In genomic region chr19:56367778-56368177, GRCm38 (mm10) we compare ENCODE assay signal across 30 mouse cellular contexts. TPM values are rescaled to one million over a fixed set of nuclear protein-coding genes. Genes with fewer than 3 reads are reported as not detected.
DNase-seq lines count a peak whose midpoint lies in the region; ATAC-seq lines count a peak whose summit lies in the region.
"Had no signal": no experiment of that assay in that cellular context is flagged by ENCODE, and none has a peak within 500 bp of the region (broad histone marks: within the 10 kb centered on the region; RNA-seq: fewer than 3 reads in every experiment).

No protein-coding gene starts in this region.

- H3K27ac ChIP-seq in lung, embryonic 16.5 days (ENCODE audit: low read length): no peak overlapping the region
- H3K27ac ChIP-seq in stomach, embryonic 15.5 days: peak overlapping the region; percentile 55; the same call in 1 of the 2 replicates
- H3K27ac ChIP-seq: embryonic facial prominence, embryonic 12.5 days; hindbrain, embryonic 12.5 days; layer of hippocampus, adult 2 months; limb, embryonic 12.5 days; macrophage; midbrain, embryonic 15.5 days; neural tube, embryonic 13.5 days had no signal

- 70% methylated on average over 7 of the region's 7 CpGs for WGBS in lung, embryonic 16.5 days
- WGBS in stomach, embryonic 15.5 days: 54% methylated on average over 7 of the region's 7 CpGs

- H3K27me3 ChIP-seq in lung, embryonic 16.5 days (ENCODE audit: control insufficient read depth, insufficient read depth, low read depth, low read length): no peaks in the 10 kb centered on the region
- H3K27me3 ChIP-seq in stomach, embryonic 15.5 days (replicated peaks): no peaks in the 10 kb centered on the region
- H3K27me3 ChIP-seq: CH12.LX; embryonic facial prominence, embryonic 12.5 days; heart, embryonic 12.5 days; hindbrain, embryonic 12.5 days; midbrain, embryonic 15.5 days; neural tube, embryonic 13.5 days had no signal

- peak; percentile 14 to 39 for DNase-seq in frontal cortex, postnatal 36 days (ENCODE audit: low spot score in 2 of 2)
- no peak for DNase-seq in frontal cortex, postnatal 25 days (ENCODE audit: low spot score in 2 of 2)
- DNase-seq in lung, adult 18-20 months: no peak
- DNase-seq in NIH3T3 (ENCODE audit: low read depth): peak; percentile 66
- no peak for DNase-seq in thymus, postnatal 36 days
- no peak for DNase-seq in spleen, postnatal 36 days (ENCODE audit: low spot score in 2 of 2)
- DNase-seq: adrenal gland, adult 8-10 months; cerebellum, adult 18-20 months; cerebellum, postnatal 25 days; forebrain, postnatal 0 days; gastrocnemius, postnatal 10 days; kidney, adult 2 months; kidney, postnatal 25 days; liver, postnatal 0 days; right cerebral cortex, postnatal 4 days; thymus, adult 2 months had no signal

- peak; percentile 31; the same call in 1 of the 2 replicates for ATAC-seq in lung, embryonic 16.5 days (ENCODE audit: low read depth)
- ATAC-seq in stomach, embryonic 15.5 days (ENCODE audit: insufficient read depth, low FRiP score, low read depth): no peak
- ATAC-seq: activated CD4-positive, CD25-positive, alpha-beta regulatory T cell, adult 4 months; forebrain, postnatal 0 days; liver, postnatal 0 days; midbrain, embryonic 15.5 days had no signal

- peaks cover 16% of the 10 kb centered on the region for H3K4me1 ChIP-seq in lung, embryonic 16.5 days (replicated peaks; ENCODE audit: control insufficient read depth, insufficient read depth, low read length)
- peaks cover 14% of the 10 kb centered on the region for H3K4me1 ChIP-seq in stomach, embryonic 15.5 days
- H3K4me1 ChIP-seq: embryonic facial prominence, embryonic 12.5 days; heart, embryonic 12.5 days; hindbrain, embryonic 12.5 days; neural tube, embryonic 13.5 days had no signal

- no peaks in the 10 kb centered on the region for H3K36me3 ChIP-seq in lung, embryonic 16.5 days (ENCODE audit: control insufficient read depth, insufficient read depth, low read length)
- H3K36me3 ChIP-seq in stomach, embryonic 15.5 days: no peaks in the 10 kb centered on the region
- H3K36me3 ChIP-seq: embryonic facial prominence, embryonic 12.5 days; G1E; hindbrain, embryonic 12.5 days; limb, embryonic 12.5 days; midbrain, embryonic 15.5 days; neural tube, embryonic 13.5 days had no signal

- no peak overlapping the region for H3K9ac ChIP-seq in lung, embryonic 16.5 days (ENCODE audit: low read length)
- no peak overlapping the region for H3K9ac ChIP-seq in stomach, embryonic 15.5 days
- H3K9ac ChIP-seq: embryonic facial prominence, embryonic 12.5 days; forebrain, postnatal 0 days; heart, embryonic 12.5 days; hindbrain, embryonic 12.5 days; limb, embryonic 12.5 days; liver, postnatal 0 days; midbrain, embryonic 15.5 days; neural tube, embryonic 13.5 days had no signal

- no peak overlapping the region for H3K4me3 ChIP-seq in lung, embryonic 16.5 days (ENCODE audit: low read length)
- no peak overlapping the region for H3K4me3 ChIP-seq in stomach, embryonic 15.5 days (replicated peaks)
- H3K4me3 ChIP-seq: embryonic facial prominence, embryonic 12.5 days; heart, embryonic 12.5 days; hindbrain, embryonic 12.5 days; layer of hippocampus, adult 2 months; limb, embryonic 12.5 days; midbrain, embryonic 15.5 days; neural tube, embryonic 13.5 days had no signal

- no peaks in the 10 kb centered on the region for H3K9me3 ChIP-seq in lung, embryonic 16.5 days (ENCODE audit: control insufficient read depth, low read length)
- no peaks in the 10 kb centered on the region for H3K9me3 ChIP-seq in stomach, embryonic 15.5 days
- H3K9me3 ChIP-seq: embryonic facial prominence, embryonic 12.5 days; G1E; heart, embryonic 12.5 days; hindbrain, embryonic 12.5 days; limb, embryonic 12.5 days; midbrain, embryonic 15.5 days; neural tube, embryonic 13.5 days had no signal

- no peak overlapping the region for H3K4me2 ChIP-seq in lung, embryonic 16.5 days (ENCODE audit: low read depth, low read length)
- H3K4me2 ChIP-seq in stomach, embryonic 15.5 days: no peak overlapping the region
- H3K4me2 ChIP-seq: embryonic facial prominence, embryonic 12.5 days; heart, embryonic 12.5 days; hindbrain, embryonic 12.5 days; limb, embryonic 12.5 days; liver, embryonic 11.5 days; midbrain, embryonic 15.5 days; neural tube, embryonic 13.5 days had no signal

RNA-seq across cellular contexts. Expression of gene Nrap, which starts 22.1 kb away (rescaled TPM):
- 1.1 TPM in 2 replicates for polyA plus RNA-seq in lung, embryonic 16.5 days (2015; fragmentation: Nextera tagmentation; extraction: Ambion mirVana)
- 0.36 and 0.43 TPM in 2 replicates for polyA plus RNA-seq in stomach, embryonic 15.5 days (2015; fragmentation: Nextera tagmentation; extraction: Ambion mirVana)
- polyA plus RNA-seq: activated CD4-positive, CD25-positive, alpha-beta regulatory T cell, adult 4 months had no signal

RNA-seq across cellular contexts. Expression of gene Casp7, which starts 29.2 kb away (rescaled TPM):
- 34.3 and 35.0 TPM in 2 replicates for polyA plus RNA-seq in lung, embryonic 16.5 days (2015; fragmentation: Nextera tagmentation; extraction: Ambion mirVana)
- polyA plus RNA-seq in stomach, embryonic 15.5 days (2015; fragmentation: Nextera tagmentation; extraction: Ambion mirVana): 28.7 and 31.6 TPM in 2 replicates

Comparison
In these comparisons a context has a peak if more than half of its experiments do, and no peak if none do; other contexts are left out.
1. DNase-seq: peak in frontal cortex, postnatal 36 days (2 of 2) and NIH3T3 (single experiment); none in frontal cortex, postnatal 25 days (0 of 2), lung, adult 18-20 months (0 of 2), thymus, postnatal 36 days (0 of 2) and spleen, postnatal 36 days (0 of 2).